Comparison of ENCODE assay signal across 8 mouse cellular contexts in the genomic region with DNA sequence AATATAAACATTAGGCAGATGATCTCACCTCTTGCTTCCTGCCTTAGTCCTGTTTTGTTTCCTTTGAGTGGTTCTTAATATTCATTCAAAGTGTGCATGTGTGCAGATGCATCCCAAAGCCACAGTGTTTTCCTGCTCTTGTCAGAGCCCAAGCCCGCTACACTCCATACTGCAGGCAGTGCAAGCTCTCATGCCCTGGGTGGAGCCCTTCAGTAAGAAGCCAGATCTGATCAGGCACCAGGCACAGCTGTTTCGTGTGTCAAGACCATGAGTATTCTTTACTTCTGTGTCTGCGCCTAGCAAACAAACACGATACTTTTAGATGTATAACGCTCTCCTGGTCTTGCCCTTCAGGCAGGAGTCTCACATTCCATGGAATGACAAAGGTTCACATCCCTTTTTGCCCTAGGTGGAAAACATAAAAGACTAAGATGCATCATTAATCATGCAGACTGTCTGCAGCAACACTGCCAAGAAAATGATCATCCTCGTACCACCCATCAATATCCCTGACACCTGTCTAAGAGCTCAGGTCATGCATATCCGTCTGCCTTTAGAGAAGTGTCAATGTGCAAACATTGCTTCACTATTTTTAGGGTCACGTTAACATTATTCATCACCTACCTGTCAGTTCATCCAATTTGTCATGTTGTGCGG.
DNase-seq lines count a peak whose midpoint lies in the region; ATAC-seq and TF ChIP-seq lines count a peak whose summit lies in the region.

No protein-coding gene starts in this region.

- H3K27me3 ChIP-seq in limb, embryonic 14.5 days (ENCODE audit: control insufficient read depth, insufficient read depth, low read length) = no peaks in the 10 kb centered on the region
- no peaks in the 10 kb centered on the region for H3K27me3 ChIP-seq in limb, embryonic 10.5 days (ENCODE audit: low read depth, poor library complexity, severe bottlenecking)
- no peaks in the 10 kb centered on the region for H3K27me3 ChIP-seq in kidney, postnatal 0 days (ENCODE audit: insufficient read depth, low read length)

- peak; percentile 6 to 36 for DNase-seq in adrenal gland, adult (ENCODE audit: inconsistent age in 2 of 2, low spot score in 1 of 2)
- DNase-seq in adrenal gland, adult 8-10 months = no peak
- DNase-seq in limb, embryonic 14.5 days (ENCODE audit: low spot score) = peak; percentile 31
- no peak for DNase-seq in limb, embryonic 10.5 days (ENCODE audit: low spot score)
- peak; percentile 64 for DNase-seq in kidney, postnatal 0 days (ENCODE audit: low spot score)
- peak; percentile 26 for DNase-seq in skeletal muscle tissue, adult 2 months (ENCODE audit: low read depth, low spot score)
- no peak for DNase-seq in spleen, postnatal 36 days (ENCODE audit: low spot score in 2 of 2)
- DNase-seq in thymus, adult 18-20 months = no peak

- H3K36me3 ChIP-seq in limb, embryonic 14.5 days (ENCODE audit: control insufficient read depth, insufficient read depth, low read length) = no peaks in the 10 kb centered on the region
- no peaks in the 10 kb centered on the region for H3K36me3 ChIP-seq in limb, embryonic 10.5 days
- H3K36me3 ChIP-seq in kidney, postnatal 0 days (ENCODE audit: insufficient read depth, low read length) = no peaks in the 10 kb centered on the region

- peak; percentile 31; the same call in 1 of the 2 replicates for TF ChIP-seq CTCF in kidney, postnatal 0 days (IDR thresholded peaks at IDR 0.05; ENCODE audit: low read depth)

- 63% methylated on average over 9 of the region's 9 CpGs for WGBS in limb, embryonic 14.5 days
- 59% methylated on average over 9 of the region's 9 CpGs for WGBS in limb, embryonic 10.5 days
- 24% methylated on average over 9 of the region's 9 CpGs for WGBS in kidney, postnatal 0 days

- H3K9ac ChIP-seq in limb, embryonic 14.5 days (ENCODE audit: low read depth, low read length, severe bottlenecking) = no peak overlapping the region
- H3K9ac ChIP-seq in kidney, postnatal 0 days (ENCODE audit: low read depth, low read length) = no peak overlapping the region

- ATAC-seq in limb, embryonic 14.5 days (ENCODE audit: low FRiP score, low read depth) = no peak
- ATAC-seq in kidney, postnatal 0 days (replicated peaks; ENCODE audit: low FRiP score, low read depth) = no peak; the same call in 1 of the 2 replicates

- no peak overlapping the region for H3K4me3 ChIP-seq in limb, embryonic 14.5 days (replicated peaks; ENCODE audit: low read length)
- H3K4me3 ChIP-seq in limb, embryonic 10.5 days = no peak overlapping the region
- H3K4me3 ChIP-seq in kidney, postnatal 0 days (replicated peaks; ENCODE audit: low read depth, low read length) = no peak overlapping the region

- 0 out of 2 replicates have a peak, but pooled peaks cover 7% of the 10 kb centered on the region for H3K4me1 ChIP-seq in limb, embryonic 14.5 days (ENCODE audit: control insufficient read depth, insufficient read depth, low read length)
- H3K4me1 ChIP-seq in limb, embryonic 10.5 days = peaks cover 6% of the 10 kb centered on the region; the same call in 1 of the 2 replicates
- H3K4me1 ChIP-seq in kidney, postnatal 0 days (replicated peaks; ENCODE audit: insufficient read depth, low read length) = 0 out of 2 replicates have a peak, but pooled peaks cover 6% of the 10 kb centered on the region

- TF ChIP-seq POLR2A in limb, embryonic 14.5 days (IDR thresholded peaks at IDR 0.05; ENCODE audit: borderline replicate concordance, extremely low read depth, insufficient read depth, insufficient read length) = no peak

- no peak overlapping the region for H3K4me2 ChIP-seq in limb, embryonic 14.5 days (replicated peaks; ENCODE audit: low read depth, low read length, severe bottlenecking)
- no peak overlapping the region for H3K4me2 ChIP-seq in kidney, postnatal 0 days (ENCODE audit: low read length)

- H3K9me3 ChIP-seq in limb, embryonic 14.5 days (ENCODE audit: control insufficient read depth, low read length) = no peaks in the 10 kb centered on the region
- no peaks in the 10 kb centered on the region for H3K9me3 ChIP-seq in limb, embryonic 10.5 days (replicated peaks)
- no peaks in the 10 kb centered on the region for H3K9me3 ChIP-seq in kidney, postnatal 0 days (replicated peaks; ENCODE audit: low read length)

- no peak overlapping the region for H3K27ac ChIP-seq in limb, embryonic 14.5 days (replicated peaks; ENCODE audit: low read depth, low read length)
- no peak overlapping the region for H3K27ac ChIP-seq in limb, embryonic 10.5 days
- H3K27ac ChIP-seq in kidney, postnatal 0 days = no peak overlapping the region

Comparison
In these comparisons a context has a peak if more than half of its experiments do, and no peak if none do; other contexts are left out.
1. DNase-seq: peak in adrenal gland, adult (2 of 2), limb, embryonic 14.5 days (single experiment), kidney, postnatal 0 days (single experiment) and skeletal muscle tissue, adult 2 months (single experiment); none in adrenal gland, adult 8-10 months (single experiment), limb, embryonic 10.5 days (single experiment), spleen, postnatal 36 days (0 of 2) and thymus, adult 18-20 months (0 of 2).